Mouse (Mus musculus): ENCODE measurements around the gene Bcdin3d. TPM values are rescaled to one million over a fixed set of nuclear protein-coding genes. Genes with fewer than 3 reads are reported as not detected.
A peak's percentile ranks its signal among the peaks of the same experiment; 100 is the strongest.

Bcdin3d gene
- polyA plus RNA-seq, 1 experiment from 2014 or later = 17.3 TPM

DNA sequence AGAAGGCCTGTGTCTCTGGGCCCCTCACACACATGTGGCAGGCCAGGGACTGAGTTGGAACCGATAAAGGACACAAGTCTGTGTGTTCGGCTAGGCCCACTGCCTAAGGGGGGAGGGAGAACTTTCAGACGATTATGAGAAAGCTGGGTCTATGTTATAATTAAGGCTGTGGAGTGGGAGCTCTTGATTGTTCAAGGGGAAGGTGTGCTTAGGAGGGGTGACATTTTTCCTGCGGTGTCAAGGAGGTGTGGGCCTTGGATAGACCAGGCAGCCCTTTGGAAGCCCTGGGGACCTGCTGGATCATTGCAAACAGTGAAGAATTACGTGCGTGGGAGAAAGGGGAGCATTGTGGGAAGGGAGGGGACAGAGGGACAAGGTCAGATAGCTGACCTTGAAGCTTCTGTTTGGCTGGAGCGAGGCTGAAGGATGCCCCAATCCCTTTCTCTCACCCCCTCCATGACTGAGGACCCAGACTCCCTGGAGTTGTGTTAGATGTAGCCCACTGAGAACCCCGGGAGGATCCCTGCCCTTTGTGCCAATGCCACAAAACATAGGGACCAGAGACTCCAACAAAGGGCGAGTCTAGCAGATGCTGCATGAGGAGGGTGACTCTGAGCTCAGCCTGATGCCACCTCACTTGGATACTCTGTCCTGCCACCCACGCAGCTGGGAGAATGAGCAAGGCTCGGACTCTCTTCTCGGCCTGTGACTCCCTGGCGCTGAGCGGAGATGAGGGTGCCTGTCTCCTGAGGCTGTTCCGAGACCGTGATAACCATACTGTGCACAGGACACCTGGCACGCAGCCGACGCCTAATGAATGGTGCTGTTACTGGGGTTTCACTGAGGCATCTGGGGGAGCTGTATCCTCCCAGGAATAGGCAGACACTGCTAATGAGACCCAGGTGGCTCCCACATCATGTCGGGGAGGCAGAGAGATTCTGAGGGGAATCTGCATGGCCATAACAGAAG, 27.0 kb upstream of the Bcdin3d start:
- peaks cover 20% of the 10 kb centered on the region; the same call in 1 of the 2 replicates for H3K27me3 ChIP-seq
- H3K36me3 ChIP-seq = no peaks in the 10 kb centered on the region
- H3K9me3 ChIP-seq = no peaks in the 10 kb centered on the region
- H3K27ac ChIP-seq = peak overlapping the region; percentile 78
- no peak for ATAC-seq (ENCODE audit: insufficient number of reproducible peaks, insufficient read depth, low FRiP score, low TSS enrichment, low read depth)
- H3K9ac ChIP-seq = peak overlapping the region; percentile 51
- peaks cover 57% of the 10 kb centered on the region for H3K4me1 ChIP-seq
- 46% methylated on average over 20 of the region's 20 CpGs for WGBS
- peak overlapping the region; percentile 32 for H3K4me2 ChIP-seq
- no peak overlapping the region for H3K4me3 ChIP-seq

DNA sequence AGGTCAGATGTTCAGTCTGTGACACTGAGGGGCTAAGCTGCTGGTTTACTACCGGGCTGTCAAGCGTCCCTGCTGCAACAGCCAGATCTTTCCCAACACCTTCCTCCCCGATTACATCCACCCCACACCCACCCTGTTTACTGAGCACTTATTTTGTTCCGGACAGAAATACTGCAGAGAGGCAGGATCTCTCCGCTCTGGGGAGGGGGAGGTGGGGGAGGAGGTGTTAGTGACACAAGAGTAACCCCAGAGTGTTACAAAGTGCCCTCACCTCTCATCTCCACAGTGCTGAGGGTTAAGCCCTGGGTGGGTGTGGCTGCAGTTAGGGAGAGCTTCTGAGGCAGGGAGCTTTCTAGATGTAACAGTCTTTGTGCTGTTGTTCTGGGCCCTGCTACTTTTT, 25.8 kb upstream of the Bcdin3d start:
- no peak overlapping the region for H3K4me3 ChIP-seq
- H3K36me3 ChIP-seq = no peaks in the 10 kb centered on the region

DNA sequence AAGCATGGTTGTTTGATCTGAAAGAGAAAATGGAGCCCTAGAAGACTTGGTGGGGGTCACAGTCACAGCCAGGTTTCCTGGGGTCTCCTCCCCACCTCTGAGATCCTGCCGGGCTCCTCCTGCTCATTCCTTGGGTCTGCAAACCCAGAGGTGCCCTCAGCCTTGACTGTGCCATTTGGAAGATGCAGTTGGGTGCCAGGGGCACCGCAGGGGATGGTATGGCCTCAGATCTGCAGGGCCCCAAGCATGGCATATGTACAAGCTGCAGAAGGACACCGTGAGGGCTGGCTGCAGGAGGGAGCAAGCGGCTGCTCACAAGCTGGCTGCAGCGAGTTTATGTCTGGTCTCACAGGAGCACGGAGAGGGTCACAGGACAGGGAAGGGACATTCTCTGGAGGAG, 25.2 kb upstream of the Bcdin3d start:
- Histone ChIP-seq H3K36me3 (no peaks in the 10 kb centered on the region), H3K4me2 (no peak overlapping the region), H3K27me3 (peaks cover 24% of the 10 kb centered on the region), H3K9ac (no peak overlapping the region), H3K9me3 (no peaks in the 10 kb centered on the region), H3K27ac (no peak overlapping the region), H3K4me3 (no peak overlapping the region), H3K4me1 (peaks cover 50% of the 10 kb centered on the region)
- ATAC-seq (ENCODE audit: insufficient number of reproducible peaks, insufficient read depth, low FRiP score, low TSS enrichment, low read depth) = no peak
- WGBS = 62% methylated on average over 6 of the region's 6 CpGs

More for the DNA sequence above, 25.8 kb upstream of the Bcdin3d start:
- Histone ChIP-seq H3K4me1 (peaks cover 50% of the 10 kb centered on the region), H3K9ac (no peak overlapping the region), H3K4me2 (no peak overlapping the region), H3K27ac (no peak overlapping the region), H3K9me3 (no peaks in the 10 kb centered on the region), H3K27me3 (peaks cover 24% of the 10 kb centered on the region)
- WGBS = 68% methylated on average over 5 of the region's 5 CpGs
- no peak for ATAC-seq (ENCODE audit: insufficient number of reproducible peaks, insufficient read depth, low FRiP score, low TSS enrichment, low read depth)

DNA sequence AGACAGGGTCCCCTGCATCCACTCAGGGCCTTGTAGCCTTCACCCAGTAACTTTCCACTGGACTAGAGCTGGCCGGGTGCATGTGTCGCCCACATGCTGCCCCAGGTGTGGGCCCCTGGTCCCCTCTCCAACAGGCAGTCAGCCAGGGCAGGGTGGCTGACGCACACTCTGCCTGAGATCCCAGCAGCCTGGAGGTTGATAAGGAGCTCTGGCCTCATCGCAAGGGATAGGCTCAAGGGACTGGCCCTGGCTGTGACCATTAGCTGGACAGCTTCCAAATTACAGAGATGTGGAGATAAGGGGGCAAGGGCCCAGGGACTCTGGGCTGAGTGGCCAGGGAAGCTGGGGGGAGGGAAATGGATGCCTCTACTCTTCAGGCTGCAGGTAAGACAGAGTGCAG, 24.3 kb upstream of the Bcdin3d start:
- no peak for ATAC-seq (ENCODE audit: insufficient number of reproducible peaks, insufficient read depth, low FRiP score, low TSS enrichment, low read depth)
- Histone ChIP-seq H3K4me2 (no peak overlapping the region), H3K4me3 (no peak overlapping the region), H3K9ac (no peak overlapping the region; the same call in 1 of the 2 replicates), H3K9me3 (no peaks in the 10 kb centered on the region), H3K4me1 (peaks cover 45% of the 10 kb centered on the region), H3K36me3 (no peaks in the 10 kb centered on the region), H3K27ac (no peak overlapping the region), H3K27me3 (peaks cover 24% of the 10 kb centered on the region)
- WGBS = 64% methylated on average over 4 of the region's 4 CpGs

- no peaks in the 10 kb centered on the region for H3K9me3 ChIP-seq
- no peak overlapping the region for H3K4me2 ChIP-seq
- no peak overlapping the region for H3K4me3 ChIP-seq
- WGBS = 75% methylated on average over 4 of the region's 4 CpGs
- no peaks in the 10 kb centered on the region for H3K36me3 ChIP-seq
- ATAC-seq (ENCODE audit: insufficient number of reproducible peaks, insufficient read depth, low FRiP score, low TSS enrichment, low read depth) = no peak
- no peak overlapping the region for H3K27ac ChIP-seq
- peaks cover 42% of the 10 kb centered on the region for H3K4me1 ChIP-seq
- peaks cover 24% of the 10 kb centered on the region for H3K27me3 ChIP-seq
- no peak overlapping the region for H3K9ac ChIP-seq
Measured at GRCm38 (mm10) chr15:99498356-99498755, 23.8 kb upstream of the Bcdin3d start.

DNA sequence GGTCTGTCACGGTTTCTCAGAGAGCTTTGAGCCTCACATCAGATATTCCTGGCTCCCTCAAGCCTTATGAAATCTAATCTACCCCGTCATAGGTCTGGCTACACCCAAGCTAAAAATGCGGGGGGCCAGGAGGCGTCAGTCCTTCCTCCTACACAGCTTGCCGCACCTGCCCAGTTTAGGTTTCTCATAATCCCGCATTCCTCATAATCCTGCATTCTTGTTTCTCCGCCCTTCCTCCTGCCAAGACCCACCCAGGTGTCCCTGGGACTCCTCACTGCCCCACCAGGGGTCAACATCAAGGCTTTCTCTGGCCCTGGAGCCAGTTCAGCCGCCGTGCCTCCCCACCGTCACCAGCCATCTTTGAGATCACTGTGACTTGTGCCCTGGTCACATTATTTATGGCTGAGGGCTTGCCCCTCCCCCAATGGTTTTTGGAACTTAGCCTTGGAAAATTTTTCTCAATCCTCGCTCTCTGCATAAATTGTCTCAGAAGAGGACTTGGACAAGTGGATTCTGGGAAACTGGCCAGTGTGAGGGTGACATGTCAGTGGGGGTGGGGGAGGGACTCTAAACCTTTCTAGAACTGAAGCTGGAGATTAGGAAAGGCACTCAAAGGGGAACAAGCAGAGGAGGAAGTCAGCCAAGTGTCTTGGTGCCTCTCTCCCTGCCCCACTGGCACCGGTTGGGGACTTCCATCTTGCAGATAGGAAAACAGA, 23.2 kb upstream of the Bcdin3d start:
- no peaks in the 10 kb centered on the region for H3K36me3 ChIP-seq
- H3K4me3 ChIP-seq = no peak overlapping the region
- ATAC-seq (ENCODE audit: insufficient number of reproducible peaks, insufficient read depth, low FRiP score, low TSS enrichment, low read depth) = no peak
- whole genome bisulfite sequencing = 47% methylated on average over 12 of the region's 12 CpGs
- no peaks in the 10 kb centered on the region for H3K9me3 ChIP-seq
- H3K27me3 ChIP-seq = peaks cover 24% of the 10 kb centered on the region
- no peak overlapping the region for H3K27ac ChIP-seq
- H3K4me1 ChIP-seq = peaks cover 36% of the 10 kb centered on the region
- no peak overlapping the region for H3K9ac ChIP-seq
- no peak overlapping the region for H3K4me2 ChIP-seq

- H3K9ac ChIP-seq = no peak overlapping the region
- no peak overlapping the region for H3K27ac ChIP-seq
- no peaks in the 10 kb centered on the region for H3K36me3 ChIP-seq
- peaks cover 24% of the 10 kb centered on the region for H3K27me3 ChIP-seq
- H3K9me3 ChIP-seq = no peaks in the 10 kb centered on the region
- H3K4me2 ChIP-seq = no peak overlapping the region
- H3K4me1 ChIP-seq = peaks cover 30% of the 10 kb centered on the region
- no peak overlapping the region for H3K4me3 ChIP-seq
- 16% methylated on average over 4 of the region's 4 CpGs for WGBS
- no peak for ATAC-seq (ENCODE audit: insufficient number of reproducible peaks, insufficient read depth, low FRiP score, low TSS enrichment, low read depth)
Measured at GRCm38 (mm10) chr15:99497061-99497460, 22.5 kb upstream of the Bcdin3d start.

- ATAC-seq (ENCODE audit: insufficient number of reproducible peaks, insufficient read depth, low FRiP score, low TSS enrichment, low read depth) = no peak
- no peaks in the 10 kb centered on the region for H3K9me3 ChIP-seq
- H3K4me3 ChIP-seq = no peak overlapping the region
- WGBS = 67% methylated on average over 6 of the region's 6 CpGs
- no peaks in the 10 kb centered on the region for H3K27me3 ChIP-seq
- no peak overlapping the region for H3K27ac ChIP-seq
- no peaks in the 10 kb centered on the region for H3K36me3 ChIP-seq
- no peak overlapping the region for H3K4me2 ChIP-seq
- no peaks in the 10 kb centered on the region for H3K4me1 ChIP-seq
- H3K9ac ChIP-seq = no peak overlapping the region
Measured at GRCm38 (mm10) chr15:99484745-99485144, 10.2 kb upstream of the Bcdin3d start.

DNA sequence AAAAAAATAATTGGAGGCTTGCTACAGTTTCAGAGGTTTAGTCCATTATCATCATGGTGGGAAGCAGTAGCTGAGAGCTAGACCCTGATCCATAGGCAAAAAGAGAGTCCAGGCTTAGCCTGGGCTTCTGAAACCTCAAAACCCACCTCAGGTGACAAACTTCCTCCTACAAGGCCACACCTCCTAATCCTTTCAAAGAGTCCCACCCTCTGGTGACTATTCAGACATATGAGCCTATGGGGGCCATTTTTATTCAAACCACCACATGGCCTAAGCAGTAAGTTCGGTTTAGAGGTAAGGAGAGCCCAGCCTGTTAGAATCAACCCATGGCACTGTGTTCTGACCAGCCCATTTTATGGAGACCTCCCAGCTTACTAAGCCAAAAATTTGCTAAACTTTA, 1.3 kb upstream of the Bcdin3d start:
- Histone ChIP-seq H3K4me1 (peaks cover 13% of the 10 kb centered on the region), H3K9ac (no peak overlapping the region), H3K9me3 (no peaks in the 10 kb centered on the region), H3K27ac (no peak overlapping the region), H3K4me3 (no peak overlapping the region), H3K27me3 (no peaks in the 10 kb centered on the region), H3K36me3 (peaks cover 5% of the 10 kb centered on the region), H3K4me2 (no peak overlapping the region)
- WGBS = 82% methylated on average over 1 of the region's 1 CpGs
- ATAC-seq (ENCODE audit: insufficient number of reproducible peaks, insufficient read depth, low FRiP score, low TSS enrichment, low read depth) = no peak

GRCm38 (mm10) chr15:99473801-99474575, 542 bp downstream of the Bcdin3d start:
- no peaks in the 10 kb centered on the region for H3K27me3 ChIP-seq
- H3K36me3 ChIP-seq = peaks cover 23% of the 10 kb centered on the region
- H3K4me2 ChIP-seq = peak overlapping the region; percentile 72
- 0 out of 2 replicates have a peak, but pooled peaks cover 2% of the 10 kb centered on the region for H3K9me3 ChIP-seq
- peak overlapping the region; percentile 93 for H3K27ac ChIP-seq
- WGBS = 4% methylated on average over 38 of the region's 38 CpGs
- peaks cover 13% of the 10 kb centered on the region for H3K4me1 ChIP-seq
- H3K4me3 ChIP-seq = peak overlapping the region; percentile 81
- peak; percentile 78 for ATAC-seq (ENCODE audit: insufficient number of reproducible peaks, insufficient read depth, low FRiP score, low TSS enrichment, low read depth)
- peak overlapping the region; percentile 90 for H3K9ac ChIP-seq

DNA sequence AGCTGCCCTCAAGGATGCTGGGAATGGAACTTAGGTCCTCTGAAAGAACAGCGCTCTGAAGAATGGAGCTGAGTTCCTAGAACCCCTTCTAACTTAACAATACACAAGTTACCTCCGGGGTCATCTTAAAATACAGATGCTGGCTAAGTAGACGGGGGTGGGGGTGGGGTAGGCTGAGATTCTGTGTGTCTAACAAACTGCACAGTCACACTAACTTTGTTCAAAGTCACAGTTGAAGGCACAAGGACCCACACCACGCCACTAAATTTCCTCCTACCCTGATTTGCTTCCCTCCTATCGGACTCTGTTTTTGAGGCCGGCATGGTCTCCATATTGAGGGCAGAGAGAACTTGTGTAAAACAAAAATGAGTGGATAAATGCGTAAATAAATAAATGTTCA, 1.6 kb downstream of the Bcdin3d start:
- no peak overlapping the region for H3K9ac ChIP-seq
- ATAC-seq (ENCODE audit: insufficient number of reproducible peaks, insufficient read depth, low FRiP score, low TSS enrichment, low read depth) = no peak
- H3K27me3 ChIP-seq = no peaks in the 10 kb centered on the region
- H3K4me2 ChIP-seq = no peak overlapping the region
- peaks cover 13% of the 10 kb centered on the region for H3K4me1 ChIP-seq
- peaks cover 30% of the 10 kb centered on the region for H3K36me3 ChIP-seq
- 0 out of 2 replicates have a peak, but pooled peaks cover 2% of the 10 kb centered on the region for H3K9me3 ChIP-seq
- 87% methylated on average over 7 of the region's 7 CpGs for WGBS
- H3K27ac ChIP-seq = no peak overlapping the region
- no peak overlapping the region for H3K4me3 ChIP-seq

Measured in embryonic facial prominence, embryonic 13.5 days (tissue).